Mouse (Mus musculus) adrenal gland, postnatal 36 days (tissue): ENCODE results near the gene Shh. TPM values are rescaled to one million over a fixed set of nuclear protein-coding genes. Genes with fewer than 3 reads are reported as not detected.
A peak's percentile ranks its signal among the peaks of the same experiment; 100 is the strongest.

Experiments
- DNase-seq, 2 experiments: peaks; one replicate each; pipeline ENCODE4 v3.0.0; 2021; ENCODE audit warnings: mixed read lengths in 1 of 2
- long read RNA-seq, 2 experiments: library from polyadenylated mRNA; stranded (forward); transcript quantifications; one replicate each; pipeline ENCODE4 v2.0.0; 2021; ENCODE audit warnings: borderline sequencing depth in 2 of 2
- total RNA-seq, 2 experiments: library from RNA; stranded (reverse); gene quantifications; 2 replicates each; pipeline ENCODE4 v1.2.3; 2021

The Shh gene
- 10 to 100 TPM; 10.6 to 25.1 TPM for total RNA-seq
- long read RNA-seq, experiment 1, partial matches to known transcripts: 0 of 4 reads
- long read RNA-seq, experiment 1, other reads (novel, unspliced or antisense): 1 of 4 reads
- long read RNA-seq, experiment 2, partial matches to known transcripts: 0 of 1 reads
- long read RNA-seq, experiment 2, other reads (novel, unspliced or antisense): 1 of 1 reads

DNA sequence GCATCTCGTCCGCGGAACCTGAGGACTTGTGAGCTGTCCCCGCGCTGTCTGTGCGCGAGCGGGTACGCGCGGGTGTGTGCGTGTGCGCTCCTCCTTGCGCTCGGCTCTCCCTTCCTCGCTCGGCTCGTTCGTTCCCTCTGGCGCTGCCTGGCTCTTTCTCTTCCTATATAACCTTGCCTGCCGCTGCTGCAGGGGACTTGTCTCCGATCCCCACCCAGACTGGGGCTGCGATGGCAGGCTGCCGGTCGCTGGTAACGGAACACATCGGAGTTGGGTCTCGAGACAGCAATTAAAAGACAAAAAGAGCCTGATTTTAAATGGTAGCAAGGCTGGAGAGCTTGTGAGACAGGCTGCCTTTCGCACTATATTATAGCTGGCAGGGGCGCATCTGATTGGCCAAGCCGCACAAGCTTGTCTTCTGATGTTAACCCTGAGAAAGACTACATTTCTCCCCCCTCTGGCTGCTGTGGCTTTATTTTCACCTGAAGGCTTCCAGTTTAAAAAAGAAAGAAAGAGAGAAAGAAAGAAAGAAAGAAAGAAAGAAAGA, at the start of gene Shh:
Shh (minus strand) TSS at position 497 of the 547 bp plus-strand sequence.
- DNase-seq: peak; percentile 27 to 44

DNA sequence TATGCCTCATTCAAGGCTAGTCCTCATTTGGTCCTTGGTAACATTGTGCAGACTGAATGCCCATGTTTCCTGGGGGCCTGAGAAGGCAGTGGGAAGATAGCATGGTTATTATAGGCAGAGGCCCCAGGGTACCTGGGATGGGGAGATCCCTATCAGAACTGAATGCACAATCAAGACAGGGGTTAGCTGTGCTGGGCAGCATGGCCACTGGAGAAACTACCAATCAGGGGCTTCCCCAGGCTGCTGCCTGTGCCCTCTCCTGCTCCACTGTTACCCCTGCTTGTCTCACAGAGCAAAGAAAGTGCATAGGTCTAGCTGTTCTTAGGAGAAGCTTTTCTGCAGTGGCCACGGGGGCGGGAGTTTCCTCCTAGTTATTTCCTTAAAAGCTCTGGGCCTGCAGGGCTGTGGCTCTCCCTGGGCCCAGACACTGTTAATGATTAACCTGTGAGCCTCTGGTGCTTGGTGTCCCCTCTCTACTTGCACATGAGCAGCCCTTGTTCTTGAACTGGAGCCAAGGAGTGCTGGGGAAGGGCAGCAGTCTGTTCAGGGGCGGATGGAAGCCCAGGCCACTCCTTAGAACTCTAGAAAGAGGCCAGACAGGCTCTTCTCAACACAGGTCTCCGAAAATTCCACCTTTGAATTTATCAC, 33.9 kb upstream of the Shh start:
- DNase-seq: peak in 1 of 2 experiments; percentile 29

GRCm38 (mm10) chr5:28498846-28499245, 31.8 kb upstream of the Shh start:
- no peak for DNase-seq

GRCm38 (mm10) chr5:28495712-28496650, 28.9 kb upstream of the Shh start:
- DNase-seq: no peak

DNA sequence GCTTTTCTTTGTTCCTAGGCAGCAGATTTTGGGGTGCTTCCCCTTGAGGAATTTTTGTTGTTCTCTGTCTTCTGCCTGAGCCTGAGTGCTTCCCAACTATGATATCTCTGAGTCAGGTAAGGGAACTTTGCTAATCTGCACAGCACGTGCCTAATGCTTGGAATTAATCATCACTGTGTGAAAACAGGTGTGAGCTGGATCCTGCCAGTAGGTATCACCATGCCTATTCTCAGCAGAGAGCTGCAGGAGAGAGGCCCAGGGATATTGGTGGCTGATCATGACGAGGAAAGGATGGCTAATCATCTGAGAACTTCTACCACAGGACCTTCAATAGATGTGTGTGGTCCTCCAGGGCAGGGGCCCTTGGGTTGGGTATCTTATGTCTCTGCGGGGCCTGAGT, 26.5 kb upstream of the Shh start:
- no peak for DNase-seq

DNA sequence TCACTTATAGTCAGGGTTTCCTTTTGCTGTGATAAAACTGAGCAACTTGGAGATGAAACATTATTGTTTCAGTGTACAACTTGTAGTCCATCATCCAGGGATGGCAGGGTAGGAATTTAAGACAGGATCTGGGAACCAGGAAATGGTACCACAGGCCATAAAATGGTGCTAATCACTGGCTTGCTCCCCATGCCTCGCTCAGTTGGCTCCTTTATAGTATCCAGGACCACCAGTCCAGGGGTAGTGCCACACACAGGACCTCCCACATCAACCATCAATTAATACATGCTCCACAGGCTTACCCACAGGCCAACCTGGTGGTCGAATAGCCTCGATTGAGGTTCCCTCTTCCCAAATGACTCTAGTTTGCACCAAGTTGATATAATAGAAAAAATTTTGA, 15.9 kb upstream of the Shh start:
- no peak for DNase-seq

DNA sequence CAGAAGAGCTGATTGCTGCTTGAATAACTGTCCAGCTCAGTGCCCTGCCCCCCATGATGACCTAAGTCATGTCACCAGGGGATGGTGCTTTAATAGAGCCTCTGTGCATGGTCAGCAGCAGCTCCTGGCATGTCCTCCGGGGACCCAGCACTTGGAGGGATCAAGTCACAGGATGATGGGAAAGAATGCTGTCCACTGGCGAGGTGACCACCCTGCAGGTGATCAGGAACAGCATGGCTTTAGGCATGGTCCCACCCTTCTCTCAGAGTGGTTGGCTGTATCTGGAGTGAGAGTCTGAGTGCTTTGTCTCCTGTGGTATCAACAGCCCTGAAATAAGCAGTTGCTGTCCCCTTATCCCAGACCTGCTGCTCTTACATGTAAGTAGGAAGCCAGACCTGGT, 14.7 kb upstream of the Shh start:
- DNase-seq: no peak

DNA sequence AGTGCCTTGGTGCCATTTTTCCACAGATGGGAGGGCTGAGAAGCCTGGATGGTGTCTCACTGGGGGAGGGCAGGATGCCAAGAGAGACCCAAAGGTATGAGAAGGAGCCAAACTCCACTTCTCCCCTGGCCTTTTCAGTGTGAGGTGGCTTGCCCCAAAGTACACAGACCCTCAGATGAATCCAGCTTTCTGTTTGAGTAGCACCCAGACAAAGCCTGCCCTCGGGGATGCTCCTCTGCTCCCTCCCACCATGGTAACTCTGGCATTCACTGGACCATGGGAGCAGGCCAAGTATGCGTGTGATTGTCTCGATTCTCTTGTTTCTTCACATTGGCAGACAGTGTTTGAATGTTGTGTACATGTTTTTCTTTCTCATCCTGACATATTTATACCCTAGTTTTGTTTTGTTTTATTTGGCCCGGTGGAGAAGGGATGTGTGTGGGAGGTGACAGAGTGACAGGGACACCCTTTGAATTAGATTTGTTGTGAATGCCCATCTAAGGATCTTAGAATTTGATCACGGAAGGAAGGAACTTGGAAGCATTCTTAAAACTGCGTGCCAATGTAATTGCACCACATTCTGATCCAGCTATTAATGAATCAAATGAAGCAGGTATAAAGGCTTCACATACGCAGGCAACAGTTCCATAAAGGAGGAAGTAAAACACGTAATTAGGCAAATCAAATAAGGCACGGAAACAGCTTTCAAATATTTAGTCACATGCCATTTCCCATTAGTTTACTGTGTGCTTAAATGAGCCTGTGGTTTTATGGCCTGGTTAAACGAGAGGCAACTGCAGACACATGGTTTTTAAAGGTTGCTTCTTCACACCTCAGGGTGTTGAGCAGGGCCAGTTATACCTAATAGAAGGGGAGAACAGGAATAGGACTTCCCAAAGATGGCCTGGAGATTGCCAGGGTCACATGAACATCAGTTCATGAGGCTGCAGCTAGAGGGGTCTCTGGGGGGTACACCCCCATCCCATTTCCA, 9.6 kb upstream of the Shh start:
- DNase-seq: no peak

- peak; percentile 40 to 43 for DNase-seq
Observed at GRCm38 (mm10) chr5:28473556-28473955, 6.5 kb upstream of the Shh start.

DNA sequence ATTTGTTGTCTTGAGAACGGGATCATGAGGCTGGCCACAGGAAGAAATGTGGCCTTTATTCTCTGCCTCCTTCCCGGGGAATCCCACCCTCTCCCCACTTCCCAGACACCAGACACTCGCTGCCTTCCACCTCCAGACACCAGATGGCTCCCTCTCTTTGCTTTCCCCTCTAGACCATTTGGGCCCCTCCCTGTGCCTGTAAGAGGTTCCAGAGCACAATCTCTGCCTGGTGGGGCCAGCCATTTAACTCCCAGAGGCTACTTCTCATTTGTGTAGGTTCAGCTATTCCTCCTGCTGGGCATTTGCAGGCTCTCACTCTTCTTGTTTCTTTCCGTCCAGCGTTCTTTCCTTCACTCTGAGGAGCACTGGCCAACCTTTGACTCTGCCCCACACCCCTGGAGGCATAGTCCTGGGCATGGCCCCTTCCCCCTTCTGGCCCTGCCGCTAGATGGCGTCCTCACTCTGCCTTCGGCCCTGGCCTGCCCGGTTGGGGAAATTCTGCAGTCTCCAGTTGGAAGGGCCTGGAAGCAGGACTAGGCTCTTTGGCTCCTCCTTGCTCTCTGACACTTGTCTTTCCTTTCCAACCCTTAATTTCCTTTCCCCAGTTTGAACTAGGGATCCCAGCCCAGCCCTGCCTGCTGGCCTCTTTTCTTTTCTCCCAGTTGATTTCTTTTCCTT, 2.6 kb upstream of the Shh start:
- peak; percentile 88 to 91 for DNase-seq

- no peak for DNase-seq
Observed at GRCm38 (mm10) chr5:28466351-28466750, 705 bp downstream of the Shh start.

- peak in 1 of 2 experiments; percentile 22 for DNase-seq
Observed at GRCm38 (mm10) chr5:28465526-28465925, 1.5 kb downstream of the Shh start.

GRCm38 (mm10) chr5:28465099-28465406, 2.0 kb downstream of the Shh start:
- DNase-seq: peak; percentile 71 to 79

DNA sequence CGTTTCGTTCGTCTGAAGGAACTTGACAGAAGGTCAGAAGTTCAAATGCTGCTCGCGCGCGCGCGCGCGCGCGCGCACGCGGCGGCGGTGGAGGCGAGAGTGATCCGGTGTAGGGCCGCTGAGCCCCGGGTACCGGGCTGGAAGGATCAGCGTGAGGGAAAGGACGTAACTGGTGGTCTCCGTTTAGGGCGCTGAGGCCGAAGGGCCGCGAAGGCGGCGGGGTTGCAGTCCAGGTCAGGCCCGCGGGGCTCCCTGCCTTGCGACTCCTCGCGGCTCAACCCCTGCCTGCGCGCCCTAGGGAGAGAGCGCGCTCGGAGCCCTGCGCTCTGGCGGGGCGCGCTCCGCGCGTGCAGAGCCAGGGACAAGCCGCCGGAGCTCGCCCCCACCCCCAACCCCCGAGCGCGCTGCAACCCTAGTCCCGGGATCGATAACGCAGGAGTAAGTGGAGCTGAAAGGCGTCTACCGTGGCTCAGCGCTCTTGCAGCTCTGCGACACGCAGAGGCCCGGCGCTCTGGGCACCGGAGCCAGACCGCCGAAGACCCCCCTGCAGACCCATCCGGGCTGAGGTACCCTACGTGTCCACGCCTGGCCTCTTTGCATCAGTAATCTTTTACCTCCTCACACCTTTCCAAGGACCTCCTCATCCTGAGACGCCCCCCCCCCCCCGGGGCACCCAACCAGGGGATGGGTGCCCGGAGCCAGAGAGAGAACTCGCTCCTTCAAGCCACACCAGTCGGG, 2.5 kb downstream of the Shh start:
- peak; percentile 49 to 68 for DNase-seq

DNA sequence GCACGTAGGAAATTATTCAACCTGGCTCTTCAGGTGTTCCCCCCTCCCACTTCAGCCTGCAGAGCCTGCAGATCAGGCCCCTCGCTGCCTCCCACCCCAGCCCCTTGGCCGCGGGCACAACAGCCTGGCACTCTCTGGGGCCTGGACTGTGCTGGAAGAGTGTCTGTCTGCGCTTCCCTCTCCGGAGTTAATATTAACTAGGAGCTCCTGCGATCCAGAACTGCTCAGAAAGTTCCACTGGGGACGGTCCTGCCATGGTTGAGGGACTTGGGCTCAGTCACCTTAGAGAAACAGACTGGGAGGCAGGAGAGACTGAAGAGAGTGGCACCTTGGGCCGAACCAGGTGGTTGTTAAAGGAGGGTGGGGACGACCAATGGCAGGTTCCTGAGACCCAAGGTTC, 3.4 kb downstream of the Shh start:
- DNase-seq: peak in 1 of 2 experiments; percentile 12

- DNase-seq: peak; percentile 29 to 52
Observed at GRCm38 (mm10) chr5:28462741-28463590, 4.1 kb downstream of the Shh start.

DNA sequence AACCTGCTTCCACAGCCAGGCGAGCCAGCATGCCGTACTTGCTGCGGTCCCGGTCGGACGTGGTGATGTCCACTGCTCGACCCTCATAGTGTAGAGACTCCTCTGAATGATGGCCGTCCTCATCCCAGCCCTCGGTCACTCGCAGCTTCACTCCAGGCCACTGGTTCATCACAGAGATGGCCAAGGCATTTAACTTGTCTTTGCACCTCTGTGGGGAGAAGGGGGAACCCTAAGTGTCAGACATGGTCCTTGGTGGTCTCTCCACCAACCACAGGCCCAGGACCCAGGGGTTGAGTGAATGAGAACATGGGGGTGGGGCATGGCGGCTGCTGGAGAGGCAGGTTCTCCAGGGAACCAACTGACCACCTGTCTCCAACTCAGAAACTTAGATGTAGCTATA, 5.7 kb downstream of the Shh start:
- no peak for DNase-seq

- DNase-seq: peak in 1 of 2 experiments; percentile 12
Observed at GRCm38 (mm10) chr5:28460556-28461350, 6.3 kb downstream of the Shh start.
